Mouse (Mus musculus) MEL (cell line): ENCODE data around the gene Tnfsf4. TPM values are rescaled to one million over a fixed set of nuclear protein-coding genes. Genes with fewer than 3 reads are reported as not detected.

Source experiments
- DNase-seq: peaks from one replicate; pipeline ENCODE4 v3.0.0; 2011; ENCODE audit warnings: low read depth, low spot score
- H3K27ac ChIP-seq: 2 replicates; pipeline ENCODE4 v1.5.1; 2012; ENCODE audit warnings: low read depth, mild to moderate bottlenecking, control low read depth, low read length, moderate library complexity; ENCODE audit not compliant: control insufficient read depth
- H3K27me3 ChIP-seq, 2 experiments: fragments of 150-350 bp in 1 of 2; sonication (generic) in 1 of 2; 2 replicates each; pipeline ENCODE4 v1.6.1; 2012; ENCODE audit warnings: low read length in 2 of 2, mild to moderate bottlenecking in 2 of 2, improper control_type of control experiment in 1 of 2, moderate library complexity in 1 of 2; ENCODE audit not compliant: insufficient read depth in 2 of 2, control insufficient read depth in 1 of 2
- H3K36me3 ChIP-seq, 2 experiments: 2 replicates each; pipeline ENCODE4 v1.6.1; 2012 to 2014; ENCODE audit warnings: low read length in 2 of 2, improper control_type of control experiment in 1 of 2, inconsistent platforms in 1 of 2, mild to moderate bottlenecking in 1 of 2; ENCODE audit not compliant: insufficient read depth in 2 of 2, control insufficient read depth in 1 of 2
- H3K4me1 ChIP-seq, 2 experiments: fragments of 150-350 bp in 1 of 2; sonication (generic) in 1 of 2; 2 replicates each; pipeline ENCODE4 v1.6.1; 2012; ENCODE audit warnings: low read length in 2 of 2, improper control_type of control experiment in 1 of 2, mild to moderate bottlenecking in 1 of 2; ENCODE audit not compliant: insufficient read depth in 2 of 2, control insufficient read depth in 1 of 2
- H3K4me3 ChIP-seq, 2 experiments: fragments of 150-350 bp in 1 of 2; sonication (generic) in 1 of 2; 2 replicates each; pipeline ENCODE4 v1.5.1; 2012; ENCODE audit warnings: low read depth in 2 of 2, low read length in 2 of 2, mild to moderate bottlenecking in 2 of 2, moderate library complexity in 2 of 2, control low read depth in 1 of 2, improper control_type of control experiment in 1 of 2; ENCODE audit not compliant: control insufficient read depth in 1 of 2, insufficient read depth in 1 of 2
- H3K79me2 ChIP-seq: 2 replicates; pipeline ENCODE4 v1.6.1; 2012; ENCODE audit warnings: mild to moderate bottlenecking, low read length, moderate library complexity; ENCODE audit not compliant: control insufficient read depth, poor library complexity, insufficient read depth
- H3K9ac ChIP-seq: 2 replicates; pipeline ENCODE4 v1.6.1; 2012; ENCODE audit warnings: low read depth, mild to moderate bottlenecking, control low read depth, low read length, moderate library complexity; ENCODE audit not compliant: control insufficient read depth, poor library complexity, severe bottlenecking
- H3K9me3 ChIP-seq: fragments of 150-350 bp; sonication (generic); replicated peaks from 2 replicates; pipeline ENCODE4 v1.6.1; 2012; ENCODE audit warnings: mild to moderate bottlenecking, low read length, improper control_type of control experiment, moderate library complexity; ENCODE audit not compliant: insufficient read depth
- ETS1 ChIP-seq: IDR thresholded peaks from 2 replicates; pipeline ENCODE4 v1.6.1; 2012; ENCODE audit warnings: low read depth, mild to moderate bottlenecking, inconsistent platforms, low read length, improper control_type of control experiment, moderate library complexity
- GATA1 ChIP-seq: IDR thresholded peaks from 2 replicates; pipeline ENCODE4 v1.6.1; 2011; ENCODE audit warnings: low read depth, low read length, improper control_type of control experiment
- KAT2A ChIP-seq: conservative IDR thresholded peaks from 2 replicates; pipeline ENCODE4 v1.6.1; 2012; ENCODE audit warnings: low read depth, low read length, improper control_type of control experiment, inconsistent platforms
- MAFK ChIP-seq: IDR thresholded peaks from 2 replicates; pipeline ENCODE4 v1.6.1; 2011; ENCODE audit warnings: low read depth, mild to moderate bottlenecking, low read length, improper control_type of control experiment, borderline replicate concordance
- MAZ ChIP-seq: IDR thresholded peaks from 2 replicates; pipeline ENCODE4 v1.6.1; 2012; ENCODE audit warnings: low read depth, mild to moderate bottlenecking, inconsistent platforms, low read length, improper control_type of control experiment
- MXI1 ChIP-seq: IDR thresholded peaks from 2 replicates; pipeline ENCODE4 v1.6.1; 2011; ENCODE audit warnings: mild to moderate bottlenecking, low read depth, low read length, improper control_type of control experiment
- MYB ChIP-seq: IDR thresholded peaks from 2 replicates; pipeline ENCODE4 v1.6.1; 2011; ENCODE audit warnings: mild to moderate bottlenecking, low read depth, low read length, improper control_type of control experiment
- POLR2A ChIP-seq, 2 experiments: IDR thresholded peaks; 2 replicates each; pipeline ENCODE4 v1.6.1; 2011 to 2012; ENCODE audit warnings: low read length in 2 of 2, mild to moderate bottlenecking in 2 of 2, control low read depth in 1 of 2, improper control_type of control experiment in 1 of 2, low read depth in 1 of 2, moderate library complexity in 1 of 2; ENCODE audit not compliant: control insufficient read depth in 1 of 2, insufficient read depth in 1 of 2, poor library complexity in 1 of 2
- POLR2AphosphoS2 ChIP-seq: IDR thresholded peaks from 2 replicates; pipeline ENCODE4 v1.6.1; 2011; ENCODE audit warnings: low read length, improper control_type of control experiment
- RCOR1 ChIP-seq: IDR thresholded peaks from 2 replicates; pipeline ENCODE4 v1.6.1; 2012; ENCODE audit warnings: low read depth, mild to moderate bottlenecking, inconsistent platforms, low read length, improper control_type of control experiment
- TAL1 ChIP-seq: IDR thresholded peaks from 2 replicates; pipeline ENCODE4 v1.6.1; 2012; ENCODE audit warnings: mild to moderate bottlenecking, inconsistent platforms, low read length, moderate library complexity, mixed read lengths
- TBP ChIP-seq: IDR thresholded peaks from 2 replicates; pipeline ENCODE4 v1.8.0; 2011; ENCODE audit warnings: low read depth, low read length, improper control_type of control experiment
- UBTF ChIP-seq: IDR thresholded peaks from 2 replicates; pipeline ENCODE4 v1.6.1; 2012; ENCODE audit warnings: low read depth, mild to moderate bottlenecking, inconsistent platforms, low read length, improper control_type of control experiment, moderate library complexity, borderline replicate concordance; ENCODE audit not compliant: insufficient read depth
- USF1 ChIP-seq: IDR thresholded peaks from 2 replicates; pipeline ENCODE4 v1.6.1; 2014; ENCODE audit warnings: low read depth, mild to moderate bottlenecking, inconsistent platforms, low read length, improper control_type of control experiment, moderate library complexity
- USF2 ChIP-seq, 2 experiments: IDR thresholded peaks; 2 replicates each; pipeline ENCODE4 v1.6.1; 2011 to 2012; ENCODE audit warnings: improper control_type of control experiment in 2 of 2, low read length in 2 of 2, borderline replicate concordance in 1 of 2, inconsistent platforms in 1 of 2, low read depth in 1 of 2, mild to moderate bottlenecking in 1 of 2; ENCODE audit not compliant: insufficient read depth in 1 of 2
- ZC3H11A ChIP-seq: IDR thresholded peaks from 2 replicates; pipeline ENCODE4 v1.6.1; 2012; ENCODE audit warnings: low read depth, mild to moderate bottlenecking, inconsistent platforms, low read length, improper control_type of control experiment
- ZKSCAN1 ChIP-seq: IDR thresholded peaks from 2 replicates; pipeline ENCODE4 v1.6.1; 2012; ENCODE audit warnings: low read depth, mild to moderate bottlenecking, inconsistent platforms, low read length, improper control_type of control experiment, moderate library complexity
- ZMIZ1 ChIP-seq: IDR thresholded peaks from 2 replicates; pipeline ENCODE4 v1.6.1; 2012; ENCODE audit warnings: low read depth, mild to moderate bottlenecking, inconsistent platforms, low read length, improper control_type of control experiment, moderate library complexity
- polyA plus RNA-seq, 2 experiments: library from polyadenylated mRNA; stranded (reverse) in 1 of 2; unstranded in 1 of 2; fragments of >175 nt in 1 of 2; fragments of >200 nt in 1 of 2; gene quantifications; 2 replicates each; pipeline versions ENCODE4 v1.2.1 to v1.2.4; 2012; ENCODE audit warnings: low replicate concordance in 2 of 2, low read depth in 1 of 2; ENCODE audit not compliant: insufficient read length in 2 of 2, insufficient read depth in 1 of 2, missing spikeins in 1 of 2
- total RNA-seq: library from RNA; depleted of rRNA; stranded (reverse); fragments of 300-350 nt; gene quantifications from 2 replicates; pipeline ENCODE4 v1.2.3, GENCODE M21; 2012

The Tnfsf4 gene
- total and polyA plus RNA-seq, 3 experiments = not detected

DNA sequence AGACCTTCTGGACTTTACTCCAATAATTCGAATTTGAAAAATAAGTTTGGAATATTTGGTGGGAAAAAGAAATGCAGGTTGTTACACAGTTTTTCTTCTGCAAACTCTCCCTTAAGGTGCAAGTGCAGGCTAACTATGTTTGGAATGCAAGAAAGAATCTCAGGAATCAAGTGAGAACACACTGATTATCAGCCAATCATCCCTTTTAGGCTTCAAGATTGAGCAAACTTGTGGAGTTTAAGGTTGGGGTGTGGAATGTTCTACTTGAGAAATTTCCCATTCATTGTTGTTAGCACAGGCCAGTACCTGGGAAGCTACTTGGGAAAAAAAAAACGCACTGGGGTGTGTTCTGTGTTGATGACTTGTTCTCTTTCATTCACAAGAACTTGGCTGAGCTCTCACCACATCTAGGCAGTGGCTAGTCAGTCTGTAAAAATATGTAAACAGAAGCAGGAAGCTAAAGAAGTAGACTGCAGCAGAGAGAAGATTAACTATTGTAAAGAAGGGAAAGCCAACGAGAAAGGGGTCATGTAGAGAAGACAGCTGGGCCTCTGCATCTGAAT lies 56.6 kb downstream of the Tnfsf4 start:
- no peak overlapping the region for H3K4me3 ChIP-seq
- H3K27ac ChIP-seq = no peak overlapping the region
- no peaks in the 10 kb centered on the region for H3K79me2 ChIP-seq
- 0 out of 4 replicates have a peak, but pooled peaks cover 0 to under 1% of the 10 kb centered on the region in 2 experiments for H3K27me3 ChIP-seq
- no peaks in the 10 kb centered on the region for H3K9me3 ChIP-seq
- no peak for DNase-seq
- H3K36me3 ChIP-seq = no peaks in the 10 kb centered on the region
- TF ChIP-seq USF1 (no peak), POLR2AphosphoS2 (no peak), ZC3H11A (no peak), USF2 (IDR thresholded peaks at IDR 0.05; ENCODE audit: borderline replicate concordance in 1 of 2, insufficient read depth in 1 of 2, low read depth in 1 of 2, low read length in 2 of 2) (no peak), ZKSCAN1 (no peak), ETS1 (no peak), UBTF (no peak), ZMIZ1 (no peak), RCOR1 (no peak), MYB (no peak), KAT2A (no peak), POLR2A (IDR thresholded peaks at IDR 0.05; ENCODE audit: control insufficient read depth in 1 of 2, insufficient read depth in 1 of 2, low read depth in 1 of 2, low read length in 2 of 2, poor library complexity in 1 of 2) (no peak), MAFK (no peak), TAL1 (no peak), MAZ (no peak), TBP (no peak)
- no peak overlapping the region for H3K9ac ChIP-seq
- H3K4me1 ChIP-seq = no peaks in the 10 kb centered on the region

- Histone ChIP-seq H3K4me3 (no peak overlapping the region), H3K9ac (no peak overlapping the region), H3K79me2 (no peaks in the 10 kb centered on the region), H3K27ac (no peak overlapping the region), H3K9me3 (no peaks in the 10 kb centered on the region), H3K27me3 (no peaks in the 10 kb centered on the region), H3K36me3 (no peaks in the 10 kb centered on the region), H3K4me1 (no peaks in the 10 kb centered on the region)
- no peak for DNase-seq
- TF ChIP-seq TAL1 (no peak), GATA1 (no peak), MXI1 (no peak), POLR2A (IDR thresholded peaks at IDR 0.05; ENCODE audit: control insufficient read depth in 1 of 2, insufficient read depth in 1 of 2, low read depth in 1 of 2, low read length in 2 of 2, poor library complexity in 1 of 2) (no peak)
Observed at GRCm38 (mm10) chr1:161452250-161452649, 57.0 kb downstream of the Tnfsf4 start.
